Mouse (Mus musculus) gastrocnemius, adult 18-20 months (tissue): Measurements from ENCODE around the gene Olfr1375. TPM values are rescaled to one million over a fixed set of nuclear protein-coding genes. Genes with fewer than 3 reads are reported as not detected.
"Not testable (repeated sequence)": the region's sequence is repeated elsewhere in the genome, so short reads cannot be mapped to it uniquely, and the experiment has no call there.

Experiments
- DNase-seq: peaks from one replicate; pipeline ENCODE4 v3.0.0; 2021; ENCODE audit warnings: low spot score
- long read RNA-seq, 2 experiments: library from polyadenylated mRNA; stranded (forward); transcript quantifications; one replicate each; pipeline ENCODE4 v2.0.0; 2021
- total RNA-seq, 2 experiments: library from RNA; stranded (reverse); gene quantifications; 2 replicates each; pipeline ENCODE4 v1.2.3; 2021

The Olfr1375 gene
- not detected for total RNA-seq
- long read RNA-seq, experiment 1 = 0 reads
- long read RNA-seq, experiment 2 = 0 reads

- not testable (repeated sequence) for DNase-seq
Measured at GRCm38 (mm10) chr11:51047809-51048208, at the start of gene Olfr1375. Gene Olfr1375 (plus strand): TSS chr11:51048109.

GRCm38 (mm10) chr11:51003296-51003695 lies 44.6 kb upstream of the Olfr1375 start, which contains the start of gene Olfr51:
Gene Olfr51 (plus strand): TSS chr11:51003596.
- no peak for DNase-seq

GRCm38 (mm10) chr11:51011821-51012220 lies 36.1 kb upstream of the Olfr1375 start:
- no peak for DNase-seq

- DNase-seq = no peak
Measured at GRCm38 (mm10) chr11:51013936-51014335, 34.0 kb upstream of the Olfr1375 start, which contains the start of gene Olfr54. Gene Olfr54 (plus strand): TSS chr11:51014236.

GRCm38 (mm10) chr11:51016341-51016740 lies 31.6 kb upstream of the Olfr1375 start:
- no peak for DNase-seq

GRCm38 (mm10) chr11:51026811-51027210 lies 21.1 kb upstream of the Olfr1375 start:
- not testable (repeated sequence) for DNase-seq

- not testable (repeated sequence) for DNase-seq
Measured at GRCm38 (mm10) chr11:51029381-51029780, 18.5 kb upstream of the Olfr1375 start.

- DNase-seq = no peak
Measured at GRCm38 (mm10) chr11:51030225-51030624, 17.7 kb upstream of the Olfr1375 start.

GRCm38 (mm10) chr11:51032851-51033250 lies 15.1 kb upstream of the Olfr1375 start:
- peak; percentile 17 for DNase-seq

GRCm38 (mm10) chr11:51034141-51034540 lies 13.8 kb upstream of the Olfr1375 start:
- not testable (repeated sequence) for DNase-seq

GRCm38 (mm10) chr11:51035951-51036350 lies 12.0 kb upstream of the Olfr1375 start:
- no peak for DNase-seq

- not testable (repeated sequence) for DNase-seq
Measured at GRCm38 (mm10) chr11:51044776-51045175, 3.1 kb upstream of the Olfr1375 start.

- DNase-seq = no peak
Measured at GRCm38 (mm10) chr11:51051678-51052077, 3.8 kb downstream of the Olfr1375 start.

- no peak for DNase-seq
Measured at GRCm38 (mm10) chr11:51053230-51053629, 5.3 kb downstream of the Olfr1375 start.

GRCm38 (mm10) chr11:51059151-51059571 lies 11.3 kb downstream of the Olfr1375 start, which contains the start of gene Zfp354a:
Gene Zfp354a (plus strand): TSS chr11:51059257.
- DNase-seq = peak; percentile 73

GRCm38 (mm10) chr11:51059640-51060039 lies 11.7 kb downstream of the Olfr1375 start:
- DNase-seq = no peak

- DNase-seq = peak; percentile 3
Measured at GRCm38 (mm10) chr11:51060981-51061380, 13.1 kb downstream of the Olfr1375 start.

GRCm38 (mm10) chr11:51063276-51063675 lies 15.4 kb downstream of the Olfr1375 start:
- DNase-seq = no peak

- no peak for DNase-seq
Measured at GRCm38 (mm10) chr11:51063841-51064240, 15.9 kb downstream of the Olfr1375 start.

- no peak for DNase-seq
Measured at GRCm38 (mm10) chr11:51084527-51084926, 36.6 kb downstream of the Olfr1375 start.

GRCm38 (mm10) chr11:51085269-51085668 lies 37.4 kb downstream of the Olfr1375 start:
- DNase-seq = no peak
